Mouse (Mus musculus) MEL (cell line): ENCODE data around the gene Tmem238l. TPM values are rescaled to one million over a fixed set of nuclear protein-coding genes. Genes with fewer than 3 reads are reported as not detected.

Source experiments
- DNase-seq: peaks from one replicate; pipeline ENCODE4 v3.0.0; 2011; ENCODE audit warnings: low read depth, low spot score
- H3K27ac ChIP-seq: 2 replicates; pipeline ENCODE4 v1.5.1; 2012; ENCODE audit warnings: low read depth, mild to moderate bottlenecking, control low read depth, low read length, moderate library complexity; ENCODE audit not compliant: control insufficient read depth
- H3K27me3 ChIP-seq, 2 experiments: fragments of 150-350 bp in 1 of 2; sonication (generic) in 1 of 2; 2 replicates each; pipeline ENCODE4 v1.6.1; 2012; ENCODE audit warnings: low read length in 2 of 2, mild to moderate bottlenecking in 2 of 2, improper control_type of control experiment in 1 of 2, moderate library complexity in 1 of 2; ENCODE audit not compliant: insufficient read depth in 2 of 2, control insufficient read depth in 1 of 2
- H3K36me3 ChIP-seq, 2 experiments: 2 replicates each; pipeline ENCODE4 v1.6.1; 2012 to 2014; ENCODE audit warnings: low read length in 2 of 2, improper control_type of control experiment in 1 of 2, inconsistent platforms in 1 of 2, mild to moderate bottlenecking in 1 of 2; ENCODE audit not compliant: insufficient read depth in 2 of 2, control insufficient read depth in 1 of 2
- H3K4me1 ChIP-seq, 2 experiments: fragments of 150-350 bp in 1 of 2; sonication (generic) in 1 of 2; 2 replicates each; pipeline ENCODE4 v1.6.1; 2012; ENCODE audit warnings: low read length in 2 of 2, improper control_type of control experiment in 1 of 2, mild to moderate bottlenecking in 1 of 2; ENCODE audit not compliant: insufficient read depth in 2 of 2, control insufficient read depth in 1 of 2
- H3K4me3 ChIP-seq, 2 experiments: fragments of 150-350 bp in 1 of 2; sonication (generic) in 1 of 2; 2 replicates each; pipeline ENCODE4 v1.5.1; 2012; ENCODE audit warnings: low read depth in 2 of 2, low read length in 2 of 2, mild to moderate bottlenecking in 2 of 2, moderate library complexity in 2 of 2, control low read depth in 1 of 2, improper control_type of control experiment in 1 of 2; ENCODE audit not compliant: control insufficient read depth in 1 of 2, insufficient read depth in 1 of 2
- H3K79me2 ChIP-seq: 2 replicates; pipeline ENCODE4 v1.6.1; 2012; ENCODE audit warnings: mild to moderate bottlenecking, low read length, moderate library complexity; ENCODE audit not compliant: control insufficient read depth, poor library complexity, insufficient read depth
- H3K9ac ChIP-seq: 2 replicates; pipeline ENCODE4 v1.6.1; 2012; ENCODE audit warnings: low read depth, mild to moderate bottlenecking, control low read depth, low read length, moderate library complexity; ENCODE audit not compliant: control insufficient read depth, poor library complexity, severe bottlenecking
- H3K9me3 ChIP-seq: fragments of 150-350 bp; sonication (generic); replicated peaks from 2 replicates; pipeline ENCODE4 v1.6.1; 2012; ENCODE audit warnings: mild to moderate bottlenecking, low read length, improper control_type of control experiment, moderate library complexity; ENCODE audit not compliant: insufficient read depth
- BHLHE40 ChIP-seq: IDR thresholded peaks from 2 replicates; pipeline ENCODE4 v1.6.1; 2012; ENCODE audit warnings: low read depth, mild to moderate bottlenecking, inconsistent platforms, low read length, improper control_type of control experiment, borderline replicate concordance
- CHD2 ChIP-seq: IDR thresholded peaks from 2 replicates; pipeline ENCODE4 v1.6.1; 2011; ENCODE audit warnings: low read length, improper control_type of control experiment
- CTCF ChIP-seq, 3 experiments: IDR thresholded peaks in 2 of 3; conservative IDR thresholded peaks in 1 of 3; 2 replicates each; pipeline ENCODE4 v1.5.1; 2011 to 2012; ENCODE audit warnings: low read length in 3 of 3, low read depth in 2 of 3, mild to moderate bottlenecking in 2 of 3, improper control_type of control experiment in 1 of 3, inconsistent platforms in 1 of 3, mixed read lengths in 1 of 3, moderate library complexity in 1 of 3; ENCODE audit not compliant: control insufficient read depth in 1 of 3, insufficient read depth in 1 of 3, poor library complexity in 1 of 3, severe bottlenecking in 1 of 3
- EP300 ChIP-seq, 2 experiments: IDR thresholded peaks; 2 replicates each; pipeline ENCODE4 v1.6.1; 2011; ENCODE audit warnings: improper control_type of control experiment in 2 of 2, low read length in 2 of 2, low read depth in 1 of 2, mild to moderate bottlenecking in 1 of 2
- HCFC1 ChIP-seq: IDR thresholded peaks from 2 replicates; pipeline ENCODE4 v1.6.1; 2012; ENCODE audit warnings: low read depth, mild to moderate bottlenecking, inconsistent platforms, low read length, improper control_type of control experiment, moderate library complexity
- MAZ ChIP-seq: IDR thresholded peaks from 2 replicates; pipeline ENCODE4 v1.6.1; 2012; ENCODE audit warnings: low read depth, mild to moderate bottlenecking, inconsistent platforms, low read length, improper control_type of control experiment
- MYB ChIP-seq: IDR thresholded peaks from 2 replicates; pipeline ENCODE4 v1.6.1; 2011; ENCODE audit warnings: mild to moderate bottlenecking, low read depth, low read length, improper control_type of control experiment
- NRF1 ChIP-seq: IDR thresholded peaks from 2 replicates; pipeline ENCODE4 v1.6.1; 2014; ENCODE audit warnings: low read depth, mild to moderate bottlenecking, inconsistent platforms, low read length, improper control_type of control experiment, moderate library complexity; ENCODE audit not compliant: poor library complexity, insufficient read depth, severe bottlenecking
- RAD21 ChIP-seq: IDR thresholded peaks from 2 replicates; pipeline ENCODE4 v1.6.1; 2011; ENCODE audit warnings: mild to moderate bottlenecking, low read depth, low read length, improper control_type of control experiment
- SMC3 ChIP-seq: IDR thresholded peaks from 2 replicates; pipeline ENCODE4 v1.6.1; 2011; ENCODE audit warnings: low read depth, low read length, improper control_type of control experiment
- UBTF ChIP-seq: IDR thresholded peaks from 2 replicates; pipeline ENCODE4 v1.6.1; 2012; ENCODE audit warnings: low read depth, mild to moderate bottlenecking, inconsistent platforms, low read length, improper control_type of control experiment, moderate library complexity, borderline replicate concordance; ENCODE audit not compliant: insufficient read depth
- USF1 ChIP-seq: IDR thresholded peaks from 2 replicates; pipeline ENCODE4 v1.6.1; 2014; ENCODE audit warnings: low read depth, mild to moderate bottlenecking, inconsistent platforms, low read length, improper control_type of control experiment, moderate library complexity
- ZC3H11A ChIP-seq: IDR thresholded peaks from 2 replicates; pipeline ENCODE4 v1.6.1; 2012; ENCODE audit warnings: low read depth, mild to moderate bottlenecking, inconsistent platforms, low read length, improper control_type of control experiment
- polyA plus RNA-seq, 2 experiments: library from polyadenylated mRNA; stranded (reverse) in 1 of 2; unstranded in 1 of 2; fragments of >175 nt in 1 of 2; fragments of >200 nt in 1 of 2; gene quantifications; 2 replicates each; pipeline versions ENCODE4 v1.2.1 to v1.2.4; 2012; ENCODE audit warnings: low replicate concordance in 2 of 2, low read depth in 1 of 2; ENCODE audit not compliant: insufficient read length in 2 of 2, insufficient read depth in 1 of 2, missing spikeins in 1 of 2
- total RNA-seq: library from RNA; depleted of rRNA; stranded (reverse); fragments of 300-350 nt; gene quantifications from 2 replicates; pipeline ENCODE4 v1.2.3, GENCODE M21; 2012

Gene Tmem238l
- total and polyA plus RNA-seq, 3 experiments: not detected

DNA sequence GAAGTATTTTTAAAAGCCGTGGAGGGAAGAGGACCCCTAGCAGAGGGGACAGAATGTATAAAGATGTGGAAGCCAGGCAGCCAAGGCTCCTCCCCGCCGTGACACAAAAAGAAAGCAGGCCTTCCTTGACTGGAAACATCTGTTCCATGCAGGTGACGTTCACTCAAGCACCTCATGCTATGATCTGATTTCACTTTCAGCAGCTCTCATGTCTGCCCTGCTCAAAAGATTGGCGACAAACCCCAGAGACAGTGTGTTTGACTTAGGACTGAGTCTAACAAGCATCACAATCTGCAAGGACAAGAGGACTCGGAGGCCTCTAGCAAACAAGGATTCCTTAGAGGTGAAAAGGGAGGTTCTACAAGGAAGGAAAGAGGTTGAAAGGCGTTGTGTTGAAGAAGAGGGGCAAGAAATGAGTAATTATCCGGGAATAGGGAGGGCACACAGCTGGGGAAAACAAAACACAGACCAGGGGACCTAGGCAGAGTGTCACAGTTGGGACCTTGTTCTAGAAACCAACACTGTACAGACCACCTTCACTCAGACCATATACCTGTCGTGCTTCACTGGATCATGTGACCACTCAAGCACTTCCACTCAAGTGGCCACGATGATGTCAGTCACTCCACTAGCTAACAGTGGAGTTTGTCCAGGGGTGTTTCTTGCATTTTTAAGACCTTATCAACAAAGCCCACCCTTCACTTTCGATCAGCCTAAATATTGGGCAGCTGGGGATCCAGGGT lies 27.2 kb downstream of the Tmem238l start:
- H3K27ac ChIP-seq: no peak overlapping the region
- peaks cover 0 to 3% of the 10 kb centered on the region in 2 experiments; a peak in 1 of 4 replicates for H3K36me3 ChIP-seq
- H3K9me3 ChIP-seq: no peaks in the 10 kb centered on the region
- H3K9ac ChIP-seq: no peak overlapping the region
- H3K4me1 ChIP-seq: peaks cover 0 to 4% of the 10 kb centered on the region in 2 experiments; a peak in 1 of 4 replicates
- H3K4me3 ChIP-seq: no peak overlapping the region
- no peak for DNase-seq
- no peaks in the 10 kb centered on the region for H3K79me2 ChIP-seq
- TF ChIP-seq UBTF (no peak), NRF1 (no peak), EP300 (IDR thresholded peaks at IDR 0.05; ENCODE audit: low read depth in 1 of 2, low read length in 2 of 2) (no peak), ZC3H11A (no peak), USF1 (no peak), BHLHE40 (no peak)
- H3K27me3 ChIP-seq: peaks cover 0 to 4% of the 10 kb centered on the region in 2 experiments; a peak in 2 of 4 replicates

- Histone ChIP-seq H3K27ac (no peak overlapping the region), H3K36me3 (peaks cover 0 to 3% of the 10 kb centered on the region in 2 experiments; a peak in 1 of 4 replicates), H3K4me3 (peak overlapping the region; percentile 86 to 97), H3K27me3 (peaks cover 0 to 3% of the 10 kb centered on the region in 2 experiments; a peak in 2 of 4 replicates), H3K4me1 (peaks cover 0 to 4% of the 10 kb centered on the region in 2 experiments; a peak in 1 of 4 replicates), H3K79me2 (no peaks in the 10 kb centered on the region), H3K9me3 (no peaks in the 10 kb centered on the region), H3K9ac (peak overlapping the region; percentile 72)
- TF ChIP-seq CTCF (IDR thresholded peaks at IDR 0.05 in 2 of 3, conservative IDR thresholded peaks at IDR 0.05 in 1 of 3; ENCODE audit: control insufficient read depth in 1 of 3, insufficient read depth in 1 of 3, low read depth in 2 of 3, low read length in 3 of 3, poor library complexity in 1 of 3, severe bottlenecking in 1 of 3) (peak; percentile 72 to 99 (median 89); a peak in 5 of 6 replicates), HCFC1 (no peak), BHLHE40 (0 out of 2 replicates have a peak, but pooled peaks have one; percentile 14), ZC3H11A (peak; percentile 45), CHD2 (no peak), MAZ (peak; percentile 94), MYB (no peak), SMC3 (peak; percentile 82), RAD21 (peak; percentile 70)
- DNase-seq: peak; percentile 88
Observed at GRCm38 (mm10) chr11:66984165-66985135, 28.0 kb downstream of the Tmem238l start.
